Mouse (Mus musculus) v-Abl transformed pro-B cells (cell line): ENCODE results near the gene Aspg.

Experiments
- in situ Hi-C, 2 experiments: fragments of 400-800 bp; cut with MboI; formaldehyde crosslinking; loops; one replicate each; pipeline ENCODE4 v1.15.1; 2025; ENCODE audit not compliant: unreplicated experiment in 2 of 2

The Aspg gene

DNA sequence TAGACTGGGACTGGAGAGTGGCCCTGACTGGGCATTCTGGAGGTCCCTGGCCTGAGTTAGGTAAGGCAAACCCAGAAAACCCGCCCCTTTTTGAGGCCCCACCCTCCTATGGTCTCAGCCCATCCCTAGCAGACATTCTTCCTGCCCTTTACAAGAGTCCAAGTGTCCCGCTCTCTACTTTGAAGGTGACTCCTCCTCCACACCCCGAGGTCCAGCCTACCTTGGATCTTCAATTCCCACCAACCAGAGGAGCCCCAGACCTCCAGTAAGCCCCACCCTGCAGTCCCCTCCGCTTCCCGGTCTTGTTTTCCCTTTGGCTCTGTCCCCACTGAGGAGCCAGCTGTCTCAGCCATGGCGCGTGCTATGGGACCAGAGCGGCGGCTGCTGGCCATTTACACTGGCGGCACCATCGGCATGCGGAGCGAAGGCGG, at the start of gene Aspg:
Gene Aspg, plus strand, starts transcription at position 139 of the 431 bp plus-strand sequence.
- in situ Hi-C loops: loop anchor here in 1 of 2 experiments (25.0 kb wide), 1 partner anchor 606 kb away; the partner anchor contains the start of gene Cep170b

GRCm38 (mm10) chr12:112077651-112078050, 28.8 kb upstream of the Aspg start:
- in situ Hi-C loops: no loop called here

DNA sequence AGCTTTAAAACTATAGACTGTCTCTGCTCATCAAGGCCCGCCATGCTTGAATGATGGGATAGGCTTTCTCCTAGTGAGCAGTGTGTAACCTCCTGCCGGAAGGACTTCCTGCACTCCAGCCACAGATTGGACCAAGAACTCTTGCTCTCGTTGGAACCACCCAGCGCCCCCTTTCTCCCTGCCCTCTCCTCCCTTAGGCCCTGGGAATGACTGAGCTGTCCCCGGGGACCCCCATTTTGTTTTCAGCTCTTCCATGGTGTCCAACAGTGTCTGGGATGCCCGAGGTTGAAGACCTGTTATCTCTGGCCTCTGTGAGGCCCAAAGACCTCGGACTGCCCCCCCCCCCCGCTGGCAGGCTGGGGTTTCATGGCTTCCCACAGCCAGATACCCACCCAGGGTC, 26.6 kb upstream of the Aspg start:
- in situ Hi-C loops: no loop called here

GRCm38 (mm10) chr12:112080911-112081310, 25.6 kb upstream of the Aspg start:
- in situ Hi-C loops: no loop called here

DNA sequence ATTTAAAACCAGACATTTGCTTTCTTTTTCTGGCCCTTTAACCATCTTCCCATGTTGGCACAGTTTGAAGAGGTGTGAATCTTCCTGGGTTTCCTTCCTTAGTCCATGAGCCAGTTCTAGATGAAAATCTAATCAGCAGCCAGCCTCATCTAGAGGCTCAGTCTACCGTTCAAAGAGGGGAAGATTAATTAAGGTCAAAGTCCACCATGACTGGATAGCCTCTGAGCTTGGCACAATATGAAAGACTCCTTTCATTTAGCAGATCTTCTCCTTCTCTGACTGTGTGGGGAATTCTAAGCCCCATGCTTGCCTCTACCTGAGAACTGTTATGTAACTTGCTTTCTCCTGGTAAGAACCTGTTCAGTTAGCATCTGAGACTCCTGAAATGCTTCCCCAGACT, 24.2 kb upstream of the Aspg start:
- in situ Hi-C loops: no loop called here

- in situ Hi-C loops: no loop called here
These were observed 20.2 kb upstream of the Aspg start for GRCm38 (mm10) chr12:112086250-112086649.

- in situ Hi-C loops: no loop called here
These were observed 19.8 kb upstream of the Aspg start for GRCm38 (mm10) chr12:112086726-112087125.

DNA sequence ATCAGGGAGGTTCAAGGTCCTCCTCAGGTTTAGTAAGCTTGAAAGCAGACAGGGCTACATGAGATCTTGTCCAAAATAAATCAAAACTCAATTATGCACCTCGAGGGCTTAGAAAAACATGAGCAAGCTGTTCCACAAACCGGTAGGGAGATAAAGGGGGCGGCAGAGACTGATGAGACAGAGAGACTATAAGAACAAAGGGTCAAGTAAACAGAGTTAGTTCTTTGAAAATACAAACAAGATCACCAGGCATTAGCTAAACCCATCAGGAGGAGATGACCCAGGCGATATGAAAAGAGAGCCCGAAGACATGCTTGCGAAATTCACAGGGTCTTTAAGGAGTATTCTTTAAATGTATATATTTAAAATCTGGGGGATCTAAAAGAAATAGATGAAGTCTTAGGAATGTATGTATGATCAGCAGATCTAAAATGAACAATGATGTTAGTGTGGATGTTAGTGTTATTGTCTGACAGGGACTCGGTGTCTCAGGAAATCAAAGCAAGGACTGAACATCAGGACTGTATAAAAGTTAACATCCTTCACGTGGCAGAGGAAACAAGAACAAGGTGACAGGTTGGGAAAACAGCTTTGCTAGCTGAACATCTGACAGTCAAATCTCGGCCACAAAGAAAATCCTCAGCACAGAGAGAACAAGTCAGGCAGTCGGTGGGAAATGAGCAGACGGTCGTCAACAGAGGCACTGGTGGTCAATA, 17.7 kb upstream of the Aspg start:
- in situ Hi-C loops: no loop called here

DNA sequence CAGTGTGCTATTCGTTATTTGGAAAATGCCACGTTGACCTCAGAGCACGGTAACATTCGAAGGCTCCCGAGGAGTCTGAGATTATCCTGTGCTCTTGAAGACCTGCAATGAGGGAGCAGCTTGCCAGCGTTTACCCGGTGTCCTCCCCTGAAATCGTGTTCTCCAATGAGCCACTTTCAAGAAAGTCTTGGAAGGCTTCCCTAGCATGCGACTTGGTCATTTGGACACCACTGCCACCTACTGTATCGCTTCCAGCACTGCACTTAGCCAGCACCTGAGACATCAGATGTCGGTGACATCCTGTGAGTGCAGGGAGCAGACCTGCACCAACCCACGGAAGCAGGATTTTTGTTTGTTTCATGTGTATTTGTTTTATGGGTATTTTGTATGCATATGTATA, 15.4 kb upstream of the Aspg start:
- in situ Hi-C loops: loop anchor here in 1 of 2 experiments (5.0 to 10.0 kb wide), 3 partner anchors 214 to 426 kb away; no protein-coding TSS in a partner anchor

- in situ Hi-C loops: loop anchor here in 1 of 2 experiments (5.0 to 10.0 kb wide), 3 partner anchors 217 to 430 kb away; no protein-coding TSS in a partner anchor
These were observed 12.1 kb upstream of the Aspg start for GRCm38 (mm10) chr12:112094261-112094880.

- in situ Hi-C loops: loop anchor here in 1 of 2 experiments (10.0 kb wide), 1 partner anchor 431 kb away; no protein-coding TSS in a partner anchor
These were observed 10.3 kb upstream of the Aspg start for GRCm38 (mm10) chr12:112096051-112096732.

DNA sequence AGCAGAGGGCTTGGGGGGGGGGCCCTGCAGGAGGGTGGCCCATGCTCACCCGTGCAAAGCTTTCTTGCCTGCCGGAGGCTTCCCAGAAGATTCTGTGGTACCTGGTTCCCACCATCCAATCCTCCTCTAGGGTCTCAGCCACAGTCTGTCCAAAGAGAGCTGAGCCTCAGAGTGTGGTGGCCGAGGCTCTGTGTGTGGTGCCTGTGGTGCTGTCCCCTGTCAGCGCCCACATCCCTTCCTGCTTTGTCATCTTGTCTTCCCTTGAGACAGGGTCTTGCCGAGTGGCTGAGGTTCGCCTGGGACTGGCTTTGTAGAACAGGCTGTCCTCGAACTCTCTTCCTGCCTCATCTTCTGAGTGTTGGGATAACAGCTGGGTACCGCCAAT, 9.8 kb upstream of the Aspg start:
- in situ Hi-C loops: loop anchor here in 1 of 2 experiments (10.0 kb wide), 1 partner anchor 432 kb away; no protein-coding TSS in a partner anchor

DNA sequence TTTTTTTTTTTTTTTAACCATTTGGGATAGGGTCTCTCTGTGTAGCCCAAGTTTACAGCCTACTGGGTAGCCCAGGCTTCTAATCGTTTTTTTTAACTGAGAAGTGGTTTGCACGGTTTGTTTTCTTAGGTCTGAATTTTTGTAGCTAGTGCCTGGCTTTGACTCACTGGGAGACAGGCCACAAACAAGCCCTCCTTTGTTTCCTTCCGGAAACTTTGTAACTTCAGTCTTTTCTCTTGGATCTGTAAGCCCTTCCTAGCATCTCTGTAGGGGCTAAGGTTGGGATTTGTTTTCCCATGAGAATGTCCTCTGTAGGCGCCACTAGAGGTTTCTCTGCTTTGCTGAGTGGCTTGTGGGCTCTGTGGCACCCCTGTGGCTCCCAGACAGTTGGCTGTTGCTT, 6.4 kb upstream of the Aspg start:
- in situ Hi-C loops: loop anchor here in 1 of 2 experiments (25.0 kb wide), 1 partner anchor 612 kb away; the partner anchor contains the start of gene Cep170b

DNA sequence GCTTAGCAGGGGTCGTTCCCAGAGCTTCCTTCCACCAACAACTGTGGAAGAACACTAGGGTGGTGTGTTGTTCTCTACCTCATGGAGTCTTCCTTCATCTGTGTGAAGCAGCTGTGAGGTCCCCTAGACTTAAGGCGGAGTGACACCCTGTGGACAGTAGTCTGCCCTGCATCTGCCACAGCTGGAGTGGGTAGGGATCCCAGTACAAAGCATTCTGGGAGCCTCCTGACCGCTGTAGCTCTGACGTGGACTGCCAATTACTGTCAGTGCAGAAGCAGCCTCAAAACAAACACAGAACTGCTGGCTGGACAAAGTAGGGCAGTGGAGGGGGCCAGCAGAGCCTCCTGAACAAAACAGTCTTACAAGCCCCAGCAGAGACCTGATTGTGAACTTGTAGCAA, 5.4 kb upstream of the Aspg start:
- in situ Hi-C loops: loop anchor here in 1 of 2 experiments (25.0 kb wide), 1 partner anchor 611 kb away; the partner anchor contains the start of gene Cep170b

DNA sequence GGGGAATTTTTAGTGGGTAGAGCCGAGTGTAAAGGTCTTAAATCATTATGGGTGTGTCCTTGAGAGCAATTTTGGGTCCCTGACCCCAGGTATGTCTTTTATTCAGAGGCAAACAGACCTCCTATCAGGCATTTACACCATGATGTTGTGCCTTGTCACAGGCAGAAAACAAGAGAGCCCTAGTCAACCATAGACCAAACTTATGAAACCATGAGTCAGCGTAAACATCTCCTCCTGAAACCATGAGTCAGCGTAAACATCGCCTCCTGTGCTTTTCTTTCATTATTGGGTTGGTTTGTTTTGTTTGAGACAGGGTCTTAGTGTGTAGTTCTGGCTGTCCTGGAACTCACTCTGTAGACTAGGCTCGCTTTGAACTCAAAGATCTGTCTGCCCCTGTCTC, 3.3 kb upstream of the Aspg start:
- in situ Hi-C loops: loop anchor here in 1 of 2 experiments (25.0 kb wide), 1 partner anchor 609 kb away; the partner anchor contains the start of gene Cep170b

DNA sequence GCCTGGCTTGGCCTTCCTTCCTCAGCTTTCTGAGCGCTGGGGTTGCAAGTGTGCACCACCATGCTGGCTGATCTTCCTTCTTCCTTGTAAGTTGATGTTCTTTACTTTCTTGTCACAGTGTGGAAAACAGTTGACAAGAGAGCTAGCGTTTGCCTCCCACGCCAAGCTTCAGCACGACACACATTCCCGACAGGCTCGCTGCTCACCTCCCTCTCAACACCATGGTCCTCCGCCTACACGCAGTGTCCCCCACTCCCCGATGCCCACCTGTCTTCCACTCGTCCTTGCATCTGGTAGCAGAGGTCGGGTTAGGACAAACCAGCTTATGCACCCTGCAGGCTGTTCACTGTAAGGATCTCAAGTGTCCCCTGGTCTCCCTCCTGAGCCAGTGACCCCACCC, 1.6 kb upstream of the Aspg start:
- in situ Hi-C loops: loop anchor here in 1 of 2 experiments (25.0 kb wide), 1 partner anchor 607 kb away; the partner anchor contains the start of gene Cep170b

- in situ Hi-C loops: loop anchor here in 1 of 2 experiments (25.0 kb wide), 1 partner anchor 605 kb away; the partner anchor contains the start of gene Cep170b
These were observed 1.2 kb downstream of the Aspg start for GRCm38 (mm10) chr12:112107685-112108084.

DNA sequence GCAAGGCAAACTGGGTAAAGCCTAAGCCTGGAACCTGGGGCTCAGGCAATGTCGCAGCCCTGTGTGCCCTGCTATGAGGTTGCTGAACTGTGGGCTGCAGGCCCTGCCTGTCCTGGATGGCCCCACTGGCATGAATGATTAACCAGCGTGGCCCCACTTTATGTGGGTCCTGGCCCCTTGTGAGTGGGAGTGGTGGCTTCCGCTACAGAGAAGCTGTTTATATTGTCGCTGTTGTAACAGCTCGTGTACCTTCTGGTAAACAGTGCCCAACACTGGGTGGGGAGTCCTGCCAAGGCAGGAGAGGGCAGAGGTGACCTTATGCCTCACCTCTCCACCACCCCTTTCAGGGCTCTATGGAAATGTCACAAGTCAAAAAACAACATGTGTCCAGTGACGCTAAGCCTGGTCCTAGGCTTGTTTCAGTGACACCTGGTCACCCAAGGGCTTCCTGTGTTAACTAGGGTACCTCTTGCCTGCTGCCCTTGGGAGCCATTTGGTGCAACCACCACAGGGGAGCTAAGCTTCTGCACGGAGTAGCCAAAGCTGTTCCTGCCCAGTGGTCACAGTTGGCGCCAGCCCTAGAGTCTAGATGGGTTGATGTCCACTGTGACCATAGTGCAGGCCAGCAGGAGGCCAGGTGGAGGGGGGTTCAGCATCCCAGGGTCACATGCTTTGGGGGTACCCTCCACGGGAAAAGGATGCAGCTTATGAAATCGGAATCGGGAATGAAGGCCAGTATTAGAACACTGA, 2.4 kb downstream of the Aspg start:
- in situ Hi-C loops: loop anchor here in 1 of 2 experiments (25.0 kb wide), 1 partner anchor 603 kb away; the partner anchor contains the start of gene Cep170b

GRCm38 (mm10) chr12:112109701-112110100, 3.2 kb downstream of the Aspg start:
- in situ Hi-C loops: loop anchor here (10.0 to 25.0 kb wide), 4 partner anchors 365 to 603 kb away; partner anchors contain the start of gene Cep170b (in 1 of the 2)

GRCm38 (mm10) chr12:112111323-112111722, 4.8 kb downstream of the Aspg start:
- in situ Hi-C loops: loop anchor here (10.0 to 25.0 kb wide), 4 partner anchors 363 to 601 kb away; partner anchors contain the start of gene Cep170b (in 1 of the 2)
